Mouse (Mus musculus): ENCODE measurements around the gene Rpl37. TPM values are rescaled to one million over a fixed set of nuclear protein-coding genes. Genes with fewer than 3 reads are reported as not detected.

Rpl37 gene
- polyA plus RNA-seq, 1 experiment from 2014 or later, result 403 TPM

Other genes with a start within 250 kb of the Rpl37 start
- not detected in 2 replicates for gene Mroh2b, start 217.9 kb upstream of the Rpl37 start, polyA plus RNA-seq (2016; fragmentation: Nextera tagmentation; extraction: Ambion mirVana)
- 0.09 and 0.11 TPM in 2 replicates for gene C7, start 52.9 kb upstream of the Rpl37 start, polyA plus RNA-seq (2016; fragmentation: Nextera tagmentation; extraction: Ambion mirVana)
- gene Card6, start 8.1 kb upstream of the Rpl37 start, polyA plus RNA-seq (2016; fragmentation: Nextera tagmentation; extraction: Ambion mirVana), result 1.5 and 2.3 TPM in 2 replicates
- 21.1 and 22.7 TPM in 2 replicates for gene Prkaa1, start 27.2 kb downstream of the Rpl37 start, polyA plus RNA-seq (2016; fragmentation: Nextera tagmentation; extraction: Ambion mirVana)
- 30.3 and 34.0 TPM in 2 replicates for gene Ttc33, start 68.9 kb downstream of the Rpl37 start, polyA plus RNA-seq (2016; fragmentation: Nextera tagmentation; extraction: Ambion mirVana)
- 0.90 and 1.8 TPM in 2 replicates for gene Ptger4, start 127.5 kb downstream of the Rpl37 start, polyA plus RNA-seq (2016; fragmentation: Nextera tagmentation; extraction: Ambion mirVana)

All from heart, embryonic 10.5 days (tissue).